Mouse (Mus musculus): ENCODE measurements around the gene Skp2. TPM values are rescaled to one million over a fixed set of nuclear protein-coding genes. Genes with fewer than 3 reads are reported as not detected.

Gene Skp2
- polyA plus RNA-seq, 1 experiment = 0.09 TPM

GRCm38 (mm10) chr15:9094366-9094750 lies 60.9 kb downstream of the Skp2 start:
- Histone ChIP-seq H3K36me3 (ENCODE audit: control insufficient read depth) (peaks cover 99% of the 10 kb centered on the region), H3K4me3 (replicated peaks) (peak overlapping the region; percentile 29), H3K9me3 (ENCODE audit: control insufficient read depth, low read length) (no peaks in the 10 kb centered on the region), H3K4me1 (ENCODE audit: control insufficient read depth) (peaks cover 54% of the 10 kb centered on the region), H3K27me3 (ENCODE audit: control insufficient read depth) (no peaks in the 10 kb centered on the region)
- TF ChIP-seq GATA1 (IDR thresholded peaks at IDR 0.05; ENCODE audit: low read length) (no peak), TAL1 (IDR thresholded peaks at IDR 0.05; ENCODE audit: low read length) (no peak)

GRCm38 (mm10) chr15:9093598-9094365 lies 61.4 kb downstream of the Skp2 start:
- Histone ChIP-seq H3K4me3 (replicated peaks) (peak overlapping the region; percentile 0), H3K36me3 (ENCODE audit: control insufficient read depth) (peaks cover 99% of the 10 kb centered on the region), H3K27me3 (ENCODE audit: control insufficient read depth) (no peaks in the 10 kb centered on the region), H3K4me1 (ENCODE audit: control insufficient read depth) (peaks cover 58% of the 10 kb centered on the region), H3K9me3 (ENCODE audit: control insufficient read depth, low read length) (no peaks in the 10 kb centered on the region)
- TF ChIP-seq GATA1 (IDR thresholded peaks at IDR 0.05; ENCODE audit: low read length) (no peak), TAL1 (IDR thresholded peaks at IDR 0.05; ENCODE audit: low read length) (no peak)

DNA sequence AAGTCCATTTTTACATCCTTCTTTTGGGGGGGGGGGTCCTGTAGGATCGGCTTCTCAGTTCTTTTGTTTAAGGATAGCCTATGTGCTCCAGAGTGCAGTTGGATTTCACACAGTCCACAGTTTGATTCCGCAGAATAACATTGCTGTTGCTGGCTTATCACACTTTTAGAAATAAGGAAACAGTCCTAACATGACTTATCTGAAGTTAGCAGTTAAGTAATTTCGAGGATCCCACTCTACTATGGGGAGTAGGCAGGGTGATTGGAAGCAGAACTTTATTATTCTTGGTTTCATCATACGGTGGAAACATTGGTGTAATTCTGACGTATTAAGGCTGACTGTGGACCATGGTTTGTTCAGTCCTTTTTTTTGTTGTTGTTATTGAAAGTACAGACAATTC lies 64.6 kb downstream of the Skp2 start:
- Histone ChIP-seq H3K4me3 (replicated peaks) (no peak overlapping the region), H3K36me3 (ENCODE audit: control insufficient read depth) (peaks cover 99% of the 10 kb centered on the region), H3K27me3 (ENCODE audit: control insufficient read depth) (no peaks in the 10 kb centered on the region), H3K4me1 (ENCODE audit: control insufficient read depth) (peaks cover 83% of the 10 kb centered on the region), H3K9me3 (ENCODE audit: control insufficient read depth, low read length) (no peaks in the 10 kb centered on the region)
- TF ChIP-seq GATA1 (IDR thresholded peaks at IDR 0.05; ENCODE audit: low read length) (no peak), TAL1 (IDR thresholded peaks at IDR 0.05; ENCODE audit: low read length) (no peak)

GRCm38 (mm10) chr15:9089136-9089720 lies 66.0 kb downstream of the Skp2 start:
- Histone ChIP-seq H3K27me3 (ENCODE audit: control insufficient read depth) (no peaks in the 10 kb centered on the region), H3K4me1 (ENCODE audit: control insufficient read depth) (peaks cover 86% of the 10 kb centered on the region)

GRCm38 (mm10) chr15:9088683-9089072 lies 66.5 kb downstream of the Skp2 start:
- no peaks in the 10 kb centered on the region for H3K9me3 ChIP-seq (ENCODE audit: control insufficient read depth, low read length)
- peaks cover 83% of the 10 kb centered on the region for H3K4me1 ChIP-seq (ENCODE audit: control insufficient read depth)
- H3K4me3 ChIP-seq (replicated peaks) = no peak overlapping the region
- no peak for TF ChIP-seq GATA1 (IDR thresholded peaks at IDR 0.05; ENCODE audit: low read length)
- peaks cover 100% of the 10 kb centered on the region for H3K36me3 ChIP-seq (ENCODE audit: control insufficient read depth)
- H3K27me3 ChIP-seq (ENCODE audit: control insufficient read depth) = no peaks in the 10 kb centered on the region

More at GRCm38 (mm10) chr15:9089136-9089720, 66.0 kb downstream of the Skp2 start:
- Histone ChIP-seq H3K4me3 (replicated peaks) (no peak overlapping the region), H3K36me3 (ENCODE audit: control insufficient read depth) (peaks cover 100% of the 10 kb centered on the region), H3K9me3 (ENCODE audit: control insufficient read depth, low read length) (no peaks in the 10 kb centered on the region)
- no peak for TF ChIP-seq GATA1 (IDR thresholded peaks at IDR 0.05; ENCODE audit: low read length)
- no peak for TF ChIP-seq TAL1 (IDR thresholded peaks at IDR 0.05; ENCODE audit: low read length)

DNA sequence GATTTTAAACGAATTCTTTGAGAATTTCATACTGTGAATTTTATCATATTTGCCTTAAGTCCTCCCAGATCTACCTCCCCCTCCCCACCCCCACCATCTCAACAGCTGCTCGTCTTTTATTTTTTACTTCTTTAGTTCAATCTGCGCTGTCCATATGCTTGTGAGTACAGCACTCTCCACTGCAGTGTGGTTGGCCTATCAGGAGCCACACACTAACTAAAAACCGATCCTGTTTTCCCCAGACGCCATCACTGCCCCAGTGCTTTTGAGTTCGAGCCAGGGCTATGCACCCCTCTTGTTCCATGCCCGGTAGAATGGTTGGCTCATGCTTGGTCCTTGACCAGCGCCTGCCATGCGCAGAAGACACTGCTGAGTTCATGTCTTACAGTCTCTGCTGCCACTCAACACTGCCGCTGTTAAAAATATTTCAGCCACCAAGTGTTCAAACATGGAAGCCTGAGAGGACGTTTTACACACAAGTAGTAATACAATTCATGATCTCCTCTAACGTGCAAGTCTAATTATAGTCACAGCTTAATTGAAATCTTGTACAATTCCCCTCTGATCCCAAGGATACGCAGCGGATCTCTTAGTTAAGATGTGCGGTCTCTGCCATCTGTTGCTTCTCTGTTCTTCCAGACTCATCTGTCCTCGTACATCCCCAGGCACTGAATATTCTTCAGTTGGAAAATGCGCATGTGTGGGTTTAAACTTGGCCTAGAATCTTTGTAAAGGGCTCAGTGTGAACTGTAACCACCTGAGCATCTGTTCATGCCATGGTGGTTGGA lies 67.1 kb downstream of the Skp2 start:
- H3K27me3 ChIP-seq (ENCODE audit: control insufficient read depth) = no peaks in the 10 kb centered on the region
- H3K4me1 ChIP-seq (ENCODE audit: control insufficient read depth) = peaks cover 79% of the 10 kb centered on the region
- no peak overlapping the region for H3K4me3 ChIP-seq (replicated peaks)
- no peaks in the 10 kb centered on the region for H3K9me3 ChIP-seq (ENCODE audit: control insufficient read depth, low read length)
- TF ChIP-seq GATA1 (IDR thresholded peaks at IDR 0.05; ENCODE audit: low read length) = no peak
- no peak for TF ChIP-seq TAL1 (IDR thresholded peaks at IDR 0.05; ENCODE audit: low read length)
- peaks cover 100% of the 10 kb centered on the region for H3K36me3 ChIP-seq (ENCODE audit: control insufficient read depth)

DNA sequence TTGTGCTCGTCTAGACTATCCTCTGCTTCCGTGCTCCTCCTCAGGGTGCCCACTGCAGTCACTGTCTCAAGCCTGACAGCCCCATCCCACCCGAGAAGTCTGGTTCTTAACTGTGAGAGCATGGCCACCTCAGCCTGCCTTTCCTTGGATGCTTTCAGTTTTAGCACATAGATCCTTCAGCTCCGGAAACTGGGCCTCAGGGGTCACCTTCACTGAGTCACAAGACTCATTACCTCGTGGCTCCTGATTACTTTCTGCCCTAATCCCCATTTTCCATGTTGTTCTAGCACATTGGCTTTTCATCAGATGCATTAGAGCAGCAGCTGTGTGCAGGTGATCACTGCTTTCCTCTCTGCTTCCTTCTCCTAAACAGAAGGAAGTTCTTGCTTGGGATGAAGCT lies 67.8 kb downstream of the Skp2 start:
- H3K9me3 ChIP-seq (ENCODE audit: control insufficient read depth, low read length) = no peaks in the 10 kb centered on the region
- H3K4me3 ChIP-seq (replicated peaks) = no peak overlapping the region
- peaks cover 100% of the 10 kb centered on the region for H3K36me3 ChIP-seq (ENCODE audit: control insufficient read depth)
- H3K27me3 ChIP-seq (ENCODE audit: control insufficient read depth) = no peaks in the 10 kb centered on the region
- H3K4me1 ChIP-seq (ENCODE audit: control insufficient read depth) = peaks cover 80% of the 10 kb centered on the region
- TF ChIP-seq GATA1 (IDR thresholded peaks at IDR 0.05; ENCODE audit: low read length) = no peak
- TF ChIP-seq TAL1 (IDR thresholded peaks at IDR 0.05; ENCODE audit: low read length) = no peak

DNA sequence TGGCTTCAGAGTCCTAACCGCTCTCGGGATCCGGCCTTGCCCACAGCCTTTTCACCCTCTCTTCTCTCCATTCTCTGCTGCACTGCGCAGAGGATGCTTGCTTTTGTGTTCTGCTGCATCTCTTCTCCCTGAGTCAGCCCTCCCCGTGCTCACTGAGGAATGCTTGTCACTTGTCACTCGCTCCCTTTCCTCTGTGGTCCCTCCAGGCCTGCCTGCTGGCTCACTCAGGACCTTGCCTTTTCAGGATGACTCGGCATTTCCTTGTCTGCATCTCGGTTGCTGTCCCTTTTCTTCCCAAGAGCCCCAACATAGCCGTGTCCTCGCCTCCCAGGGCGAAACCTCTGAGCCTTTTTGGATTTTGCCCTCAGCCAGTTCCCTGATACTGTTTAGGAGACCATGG lies 68.4 kb downstream of the Skp2 start:
- Histone ChIP-seq H3K36me3 (ENCODE audit: control insufficient read depth) (peaks cover 100% of the 10 kb centered on the region), H3K9me3 (ENCODE audit: control insufficient read depth, low read length) (no peaks in the 10 kb centered on the region), H3K4me3 (replicated peaks) (peak overlapping the region; percentile 30), H3K27me3 (ENCODE audit: control insufficient read depth) (no peaks in the 10 kb centered on the region), H3K4me1 (ENCODE audit: control insufficient read depth) (peaks cover 82% of the 10 kb centered on the region)
- TF ChIP-seq GATA1 (IDR thresholded peaks at IDR 0.05; ENCODE audit: low read length) (no peak), TAL1 (IDR thresholded peaks at IDR 0.05; ENCODE audit: low read length) (no peak)

- Histone ChIP-seq H3K4me3 (replicated peaks) (no peak overlapping the region), H3K27me3 (ENCODE audit: control insufficient read depth) (no peaks in the 10 kb centered on the region), H3K36me3 (ENCODE audit: control insufficient read depth) (peaks cover 96% of the 10 kb centered on the region), H3K9me3 (ENCODE audit: control insufficient read depth, low read length) (no peaks in the 10 kb centered on the region), H3K4me1 (ENCODE audit: control insufficient read depth) (peaks cover 90% of the 10 kb centered on the region)
- no peak for TF ChIP-seq GATA1 (IDR thresholded peaks at IDR 0.05; ENCODE audit: low read length)
- TF ChIP-seq TAL1 (IDR thresholded peaks at IDR 0.05; ENCODE audit: low read length) = no peak
Observed at GRCm38 (mm10) chr15:9082753-9083152, 72.5 kb downstream of the Skp2 start.
